Mouse (Mus musculus) lung, adult 2 months (tissue): ENCODE measurements around the gene Gm10134. TPM values are rescaled to one million over a fixed set of nuclear protein-coding genes. Genes with fewer than 3 reads are reported as not detected.

Experiments used
- DNase-seq: peaks from one replicate; pipeline ENCODE4 v3.0.0; 2022
- H3K4me1 ChIP-seq: fragments of 200-500 bp; 2 replicates; pipeline ENCODE4 v1.6.1; 2011; ENCODE audit warnings: low read length; ENCODE audit not compliant: control insufficient read depth, insufficient read depth
- H3K4me3 ChIP-seq: fragments of 200-500 bp; replicated peaks from 2 replicates; pipeline ENCODE3; 2011; ENCODE audit warnings: low read depth, mild to moderate bottlenecking, control low read depth, low read length; ENCODE audit errors: extremely low read depth
- CTCF ChIP-seq: fragments of 200-500 bp; IDR thresholded peaks from 2 replicates; pipeline ENCODE4 v1.5.1; 2011; ENCODE audit warnings: mild to moderate bottlenecking, low read length, control low read depth; ENCODE audit not compliant: insufficient read depth
- POLR2A ChIP-seq: fragments of 200-500 bp; IDR thresholded peaks from 2 replicates; pipeline ENCODE4 v1.6.1; 2011; ENCODE audit warnings: low read depth, mild to moderate bottlenecking, control low read depth, low read length, borderline replicate concordance; ENCODE audit errors: extremely low read depth
- WGBS: fragments of 180-500 bp; shearing (Covaris S2); methylation state at CpG from one replicate; pipeline ENCODE4 v1.1.7; 2018; 5-methylcytosine and 5-hydroxymethylcytosine counted together
- polyA plus RNA-seq: library from polyadenylated mRNA; depleted of rRNA; stranded (reverse); fragments of >200 nt; gene quantifications from 2 replicates; pipeline ENCODE4 v1.2.3, GENCODE M21; 2012

Gm10134 gene
- polyA plus RNA-seq, 1 experiment, result 1.1 TPM

GRCm38 (mm10) chr2:28530311-28530710 lies 24.4 kb downstream of the Gm10134 start:
- TF ChIP-seq CTCF, result no peak
- TF ChIP-seq POLR2A, result no peak
- no peak for DNase-seq
- H3K4me3 ChIP-seq, result no peak overlapping the region
- 64% methylated on average over 7 of the region's 7 CpGs for WGBS
- H3K4me1 ChIP-seq, result peaks cover 13% of the 10 kb centered on the region

GRCm38 (mm10) chr2:28532938-28533771 lies 27.3 kb downstream of the Gm10134 start:
- TF ChIP-seq CTCF, result no peak
- TF ChIP-seq POLR2A, result peak; percentile 44; the same call in 1 of the 2 replicates
- Histone ChIP-seq H3K4me1 (peaks cover 12% of the 10 kb centered on the region), H3K4me3 (peak overlapping the region; percentile 79)
- 3% methylated on average over 49 of the region's 49 CpGs for WGBS
- DNase-seq, result peak; percentile 91

- DNase-seq, result no peak
- peaks cover 12% of the 10 kb centered on the region for H3K4me1 ChIP-seq
- 46% methylated on average over 7 of the region's 7 CpGs for WGBS
These were observed 28.1 kb downstream of the Gm10134 start for GRCm38 (mm10) chr2:28533901-28534435.

GRCm38 (mm10) chr2:28534436-28535262 lies 28.8 kb downstream of the Gm10134 start:
- 38% methylated on average over 11 of the region's 11 CpGs for WGBS
- H3K4me1 ChIP-seq, result peaks cover 18% of the 10 kb centered on the region
- peak overlapping the region; percentile 79 for H3K4me3 ChIP-seq
- TF ChIP-seq CTCF (no peak), POLR2A (peak; percentile 25; the same call in 1 of the 2 replicates)
- DNase-seq, result no peak

More at GRCm38 (mm10) chr2:28533901-28534435, 28.1 kb downstream of the Gm10134 start:
- H3K4me3 ChIP-seq, result peak overlapping the region; percentile 79
- TF ChIP-seq POLR2A, result no peak
- TF ChIP-seq CTCF, result no peak

GRCm38 (mm10) chr2:28535263-28535540 lies 29.3 kb downstream of the Gm10134 start:
- WGBS, result 32% methylated on average over 4 of the region's 4 CpGs
- TF ChIP-seq POLR2A (no peak), CTCF (no peak)
- Histone ChIP-seq H3K4me1 (peaks cover 19% of the 10 kb centered on the region), H3K4me3 (no peak overlapping the region)
- DNase-seq, result no peak

GRCm38 (mm10) chr2:28535650-28536049 lies 29.8 kb downstream of the Gm10134 start:
- DNase-seq, result no peak
- Histone ChIP-seq H3K4me3 (no peak overlapping the region), H3K4me1 (peaks cover 19% of the 10 kb centered on the region)
- 37% methylated on average over 7 of the region's 7 CpGs for WGBS
- TF ChIP-seq POLR2A, result no peak

GRCm38 (mm10) chr2:28536166-28536565 lies 30.3 kb downstream of the Gm10134 start:
- no peak for DNase-seq
- TF ChIP-seq CTCF (no peak), POLR2A (no peak)
- WGBS, result 38% methylated on average over 4 of the region's 4 CpGs
- H3K4me1 ChIP-seq, result peaks cover 19% of the 10 kb centered on the region
- H3K4me3 ChIP-seq, result no peak overlapping the region

GRCm38 (mm10) chr2:28536766-28537633 lies 31.1 kb downstream of the Gm10134 start:
- 64% methylated on average over 11 of the region's 11 CpGs for WGBS
- H3K4me1 ChIP-seq, result peaks cover 19% of the 10 kb centered on the region
- DNase-seq, result no peak

GRCm38 (mm10) chr2:28537634-28537920 lies 31.7 kb downstream of the Gm10134 start:
- H3K4me3 ChIP-seq, result no peak overlapping the region
- WGBS, result 46% methylated on average over 4 of the region's 4 CpGs
- DNase-seq, result no peak
- no peak for TF ChIP-seq POLR2A
- TF ChIP-seq CTCF, result no peak
- H3K4me1 ChIP-seq, result peaks cover 19% of the 10 kb centered on the region

More at GRCm38 (mm10) chr2:28536766-28537633, 31.1 kb downstream of the Gm10134 start:
- no peak overlapping the region for H3K4me3 ChIP-seq
- TF ChIP-seq POLR2A (no peak), CTCF (no peak)
